Mouse (Mus musculus): Measurements from ENCODE around the gene Epop.

Gene Epop

DNA sequence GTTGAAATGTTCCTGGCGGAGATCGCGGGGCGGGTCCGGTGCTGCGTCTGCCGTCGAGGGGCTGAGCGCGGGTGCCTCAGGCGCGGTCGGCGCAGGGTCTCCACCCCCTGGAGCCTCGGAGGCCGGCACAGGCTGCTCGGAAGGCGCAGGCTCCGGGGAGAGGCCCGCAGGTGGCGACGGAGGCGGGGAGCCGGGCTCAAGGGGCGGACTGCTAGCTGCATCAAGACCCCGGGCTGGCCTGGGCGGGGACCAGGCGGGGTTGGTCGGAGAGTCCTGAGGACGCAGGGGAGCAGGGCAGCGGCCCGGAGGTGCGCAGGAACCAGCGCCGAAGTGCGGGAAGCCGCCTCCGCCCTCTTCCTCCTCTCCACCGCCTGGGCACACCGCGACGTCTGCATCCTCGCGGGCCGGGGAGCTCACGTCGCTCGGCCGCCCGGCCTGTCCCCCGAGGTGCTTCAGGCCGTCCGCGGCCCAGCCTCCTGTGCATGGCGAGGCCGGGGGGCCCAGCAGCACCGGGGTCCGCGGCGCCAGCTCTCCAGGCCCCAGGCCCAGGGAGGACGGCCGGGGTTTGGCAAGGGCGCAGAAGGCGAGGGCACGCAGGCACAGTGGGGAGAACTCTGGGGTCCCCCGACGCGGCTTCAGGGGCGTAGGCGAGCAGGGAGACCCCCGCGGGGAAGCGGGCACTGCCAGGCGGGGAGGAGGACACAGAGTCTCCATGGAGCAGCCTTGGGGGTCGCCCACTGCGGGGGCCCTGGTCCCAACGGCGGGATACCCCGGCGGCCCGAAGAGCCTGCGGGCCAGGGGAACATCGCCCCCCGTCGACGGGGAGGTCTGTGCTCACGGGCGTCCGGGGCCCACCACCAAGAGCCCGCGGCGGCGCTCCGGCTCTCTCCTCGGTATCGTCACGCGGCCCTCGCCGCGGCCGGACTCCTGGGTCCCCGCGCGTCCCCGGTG lies 659 bp downstream of the Epop start:
- DNase-seq (ENCODE audit: low read depth) = peak; percentile 56

DNA sequence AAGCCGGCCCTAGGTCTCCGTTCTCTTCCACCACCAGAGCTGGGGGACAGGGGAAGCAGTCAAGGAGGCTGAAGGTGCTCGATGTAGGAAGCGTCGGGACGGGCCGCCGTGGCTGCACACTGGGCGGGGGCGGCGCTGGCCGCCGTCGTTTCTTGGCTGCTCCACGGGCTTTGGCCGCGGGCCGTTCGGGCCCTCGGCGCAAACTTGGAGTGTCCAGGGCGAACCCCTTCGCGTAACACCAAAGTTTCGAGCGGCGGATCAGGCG lies 1.3 kb downstream of the Epop start:
- DNase-seq (ENCODE audit: low read depth) = no peak

DNA sequence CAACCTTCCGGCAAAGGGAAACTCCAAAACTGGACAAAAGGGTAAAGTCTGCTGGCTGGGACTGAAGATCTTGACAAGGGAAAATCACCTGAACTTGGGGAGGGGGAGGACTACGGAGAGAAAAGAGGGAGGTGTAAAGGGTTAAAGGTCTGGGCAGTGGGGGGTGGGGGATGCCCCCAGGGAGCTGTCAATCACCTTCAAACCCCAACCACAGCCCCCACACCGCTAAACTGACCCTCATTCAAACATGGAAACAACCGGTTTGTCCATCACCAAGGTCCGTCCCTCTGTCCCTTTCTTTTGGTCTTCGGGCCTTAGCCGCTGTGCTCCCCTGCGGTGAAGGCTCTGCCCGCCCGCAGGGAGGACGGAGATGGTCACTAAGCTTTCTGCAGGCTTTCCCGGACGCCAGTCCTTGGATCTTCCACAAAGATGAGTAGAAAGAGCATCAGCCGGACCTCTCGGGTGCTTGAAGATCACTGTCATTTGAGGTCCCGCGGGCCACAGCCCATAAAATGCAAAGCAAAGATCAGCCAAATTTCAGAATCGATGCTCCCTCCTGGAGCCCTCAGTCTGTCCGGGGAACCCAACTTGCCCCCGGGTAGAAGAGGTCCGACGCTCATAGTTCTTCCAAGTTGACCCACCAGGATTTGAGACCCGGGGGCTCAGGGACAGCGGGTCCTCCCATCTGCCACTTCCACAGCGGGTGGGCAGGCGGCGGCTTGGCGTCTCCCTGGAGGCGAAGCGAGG lies 1.8 kb downstream of the Epop start:
- DNase-seq (ENCODE audit: low read depth) = no peak

DNA sequence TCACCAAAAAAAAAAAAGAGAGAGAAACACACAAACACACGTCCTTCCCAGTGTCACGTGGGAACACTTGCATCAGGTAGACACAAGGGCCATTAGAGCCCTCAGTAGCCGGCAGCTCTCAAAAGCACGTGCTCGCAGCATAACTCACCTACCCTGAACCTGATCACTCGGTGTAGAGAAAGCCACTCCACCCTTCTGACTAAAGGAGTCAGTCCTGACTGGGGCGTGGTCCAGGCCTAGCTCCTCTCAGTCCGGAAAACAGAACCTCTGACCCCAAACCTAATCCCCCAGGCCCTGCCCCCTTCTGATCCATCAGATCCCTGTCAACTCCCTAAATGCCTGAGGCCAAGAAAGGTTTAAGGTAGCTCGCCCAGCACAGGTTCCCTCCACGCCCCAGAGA lies 2.7 kb downstream of the Epop start:
- no peak for DNase-seq (ENCODE audit: low read depth)

DNA sequence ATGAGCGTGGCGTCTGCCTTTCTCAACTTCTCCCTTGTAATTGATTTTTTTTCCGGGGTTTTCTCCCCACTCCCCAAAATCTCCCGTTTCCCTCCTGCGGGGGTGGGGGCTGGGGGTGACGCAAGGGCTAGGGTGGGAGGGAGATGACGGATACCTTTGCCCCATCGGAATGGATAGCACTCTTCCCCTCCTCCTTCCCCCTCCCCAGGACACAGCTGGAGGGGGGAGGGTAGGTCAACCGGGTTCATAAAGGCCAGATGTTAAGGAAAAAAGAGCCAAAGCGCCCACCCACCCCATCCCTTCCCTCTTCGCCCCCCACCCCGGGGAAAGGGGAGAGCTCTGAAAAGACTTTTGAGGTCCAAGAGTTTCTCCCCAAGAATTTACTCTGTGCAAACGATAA lies 3.1 kb downstream of the Epop start:
- no peak for DNase-seq (ENCODE audit: low read depth)

DNA sequence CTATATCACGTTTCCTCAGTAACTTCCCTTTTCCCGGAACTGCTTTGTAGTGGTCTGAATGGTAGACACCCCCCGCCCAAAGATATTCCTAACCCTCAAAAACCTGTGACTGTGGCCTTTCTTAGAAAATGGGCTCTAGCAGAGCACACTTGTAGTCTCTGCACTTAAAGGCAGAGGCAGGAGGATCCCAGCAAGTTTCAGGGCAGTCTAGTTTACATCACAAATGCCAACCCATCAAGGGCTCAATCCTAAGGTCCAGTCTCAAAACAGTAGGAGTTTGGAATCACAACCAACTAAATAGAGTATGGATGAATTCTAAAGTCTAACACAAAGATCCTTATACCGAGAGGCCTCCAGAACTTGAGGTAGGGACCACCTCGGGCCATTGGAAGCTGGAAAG lies 4.0 kb downstream of the Epop start:
- no peak for DNase-seq (ENCODE audit: low read depth)

DNA sequence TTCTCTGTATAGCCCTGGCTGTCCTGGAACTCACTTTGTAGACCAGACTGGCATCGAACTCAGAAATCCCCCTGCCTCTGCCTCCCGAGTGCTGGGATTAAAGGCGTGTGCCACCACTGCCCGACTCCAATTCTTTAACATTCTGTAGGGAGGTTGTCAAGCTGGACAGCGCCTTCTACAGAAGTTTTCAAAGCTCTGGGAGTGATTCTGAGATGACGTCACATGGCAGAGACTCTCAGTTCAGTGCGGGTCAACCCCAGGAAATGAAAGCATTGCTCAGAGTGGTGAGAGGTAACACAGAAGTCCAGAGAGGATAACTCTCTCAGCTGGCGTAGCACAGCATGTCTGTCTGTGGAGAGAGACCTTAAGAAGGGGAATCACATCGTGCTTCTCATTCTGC lies 6.3 kb downstream of the Epop start:
- no peak for DNase-seq (ENCODE audit: low read depth)

DNA sequence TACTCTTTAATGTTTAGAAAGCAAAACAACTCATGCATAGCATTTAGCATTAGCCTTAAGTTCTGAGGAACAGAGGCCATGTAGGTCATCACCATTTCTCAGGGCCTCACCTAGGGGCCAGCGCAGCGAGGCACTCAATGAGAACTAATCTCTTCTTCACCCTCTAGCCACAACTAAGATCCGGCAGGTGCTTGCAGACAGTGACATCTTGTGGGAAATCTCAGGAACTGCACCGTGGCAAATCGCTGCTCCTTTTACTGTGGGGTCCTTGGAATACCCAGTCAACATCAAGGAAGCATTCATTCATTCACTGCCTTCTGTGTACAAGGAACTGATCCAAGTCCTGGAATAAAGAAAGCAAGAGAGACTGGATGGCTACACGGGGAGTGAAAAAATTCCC lies 7.1 kb downstream of the Epop start:
- DNase-seq (ENCODE audit: low read depth) = peak; percentile 82

DNA sequence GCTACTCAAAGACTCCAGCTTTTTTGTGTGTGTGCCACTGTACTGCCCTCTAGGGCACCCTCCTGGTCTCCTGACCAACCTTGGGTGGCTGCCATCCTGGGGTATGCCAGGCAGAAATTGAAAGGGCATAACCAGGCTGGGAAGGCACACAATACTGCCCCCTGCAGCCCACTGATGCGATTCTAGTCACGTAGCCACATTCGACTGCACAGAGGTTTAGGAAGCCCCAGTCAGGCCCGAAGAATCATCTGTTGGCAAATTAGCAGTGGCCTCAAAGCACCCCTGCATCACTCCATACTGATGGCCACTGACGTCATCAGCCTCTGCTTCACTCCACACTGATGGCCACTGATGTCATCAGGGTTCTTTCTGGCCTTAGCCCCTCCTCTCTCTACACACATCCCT lies 10.1 kb downstream of the Epop start:
- DNase-seq (ENCODE audit: low read depth) = no peak

DNA sequence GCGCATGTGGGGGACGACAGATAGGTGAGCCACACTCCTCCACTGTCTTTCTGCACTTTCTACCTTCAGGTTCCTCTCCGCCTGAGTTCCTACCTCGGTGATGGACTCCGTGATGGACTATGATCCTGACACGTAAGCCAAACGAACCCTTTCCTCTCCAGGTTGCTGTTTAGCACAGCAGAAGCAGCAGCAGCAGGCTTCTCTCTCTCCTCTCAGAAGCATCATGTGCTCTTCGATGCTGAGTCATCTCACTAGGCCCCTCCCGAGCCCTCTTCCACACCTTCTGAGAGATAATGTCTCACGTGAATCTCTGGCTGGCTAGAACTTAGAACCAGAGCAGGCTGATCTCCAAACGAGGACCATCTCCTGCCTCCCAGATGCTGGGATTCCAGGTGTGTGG lies 11.1 kb downstream of the Epop start:
- DNase-seq (ENCODE audit: low read depth) = no peak

DNA sequence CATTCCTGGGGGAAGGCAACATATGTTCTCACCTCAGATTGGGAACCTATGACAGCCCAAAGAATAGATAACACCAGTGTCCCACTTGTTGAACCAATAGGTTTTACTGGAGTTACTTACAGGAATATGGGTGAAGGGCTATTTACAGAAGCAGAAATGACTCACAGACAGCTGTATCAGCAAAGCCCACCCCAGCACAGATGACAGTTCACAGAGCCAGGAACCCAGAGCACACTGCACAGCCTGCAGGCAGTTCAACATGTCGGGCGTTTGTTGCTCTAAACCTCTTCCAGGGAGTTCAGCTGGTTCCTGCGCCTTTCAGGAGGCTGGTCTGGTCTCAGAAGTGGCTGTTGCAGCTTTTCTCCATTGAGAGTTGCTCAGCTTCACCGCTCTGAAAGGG lies 14.2 kb downstream of the Epop start:
- no peak for DNase-seq (ENCODE audit: low read depth)

DNA sequence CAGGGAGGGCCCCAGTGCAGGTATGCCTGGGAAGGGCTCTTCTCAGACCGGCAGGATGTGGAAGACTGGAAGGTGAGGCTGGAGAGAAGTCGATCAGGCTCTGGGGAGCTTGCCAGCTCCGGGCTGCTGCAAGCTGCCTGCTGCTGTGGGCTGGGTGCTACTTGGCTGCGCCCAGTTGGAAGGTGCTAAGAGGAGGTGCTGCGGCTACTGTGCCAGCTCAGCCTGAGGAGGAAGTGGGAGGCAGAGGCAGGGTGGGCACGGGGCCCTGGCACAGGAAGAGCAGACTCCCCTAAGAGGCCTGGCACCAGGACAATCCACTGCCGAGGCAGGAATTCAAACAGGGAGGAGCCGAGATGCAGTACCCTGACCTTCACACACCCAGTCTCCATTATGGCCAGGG lies 18.4 kb downstream of the Epop start:
- no peak for DNase-seq (ENCODE audit: low read depth)

DNA sequence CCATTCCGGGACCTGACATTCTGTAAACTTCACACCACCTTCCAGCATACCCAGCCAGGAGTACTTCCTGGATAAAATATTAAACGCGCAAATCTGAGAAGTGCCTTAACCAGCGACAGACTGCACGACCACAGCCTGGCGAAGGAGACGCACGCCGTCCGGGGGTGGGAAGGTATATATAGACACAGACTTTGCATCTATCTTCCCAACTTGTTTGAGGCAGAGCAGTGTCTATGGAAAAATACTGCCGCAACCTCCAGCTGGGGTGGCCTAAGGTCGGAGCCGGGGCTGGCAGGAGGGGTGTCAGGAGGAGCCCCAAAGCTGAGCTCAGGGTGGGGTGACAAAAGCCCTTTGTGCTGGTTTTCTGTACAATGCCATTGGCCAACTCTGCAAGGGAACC lies 19.8 kb downstream of the Epop start:
- DNase-seq (ENCODE audit: low read depth) = no peak

DNA sequence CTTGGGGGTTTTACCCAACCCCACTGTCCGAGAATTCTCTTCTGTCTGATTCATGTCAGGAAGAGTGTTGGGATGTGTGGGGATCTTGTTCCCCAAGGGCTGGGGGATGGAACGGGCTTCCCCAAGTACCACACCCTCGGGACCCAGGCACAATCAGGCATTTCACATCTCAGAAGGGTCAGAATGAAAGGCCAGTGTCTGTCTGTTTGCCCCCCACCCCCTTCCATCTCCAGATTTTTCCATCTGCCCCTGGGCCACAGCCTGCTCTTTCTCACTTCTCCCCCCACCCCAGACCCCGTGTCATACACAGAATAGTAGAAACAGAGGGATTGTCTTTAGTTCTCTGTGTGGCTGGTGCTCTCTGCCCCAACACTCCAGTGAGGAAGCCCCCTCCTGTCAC lies 20.6 kb downstream of the Epop start:
- DNase-seq (ENCODE audit: low read depth) = no peak

DNA sequence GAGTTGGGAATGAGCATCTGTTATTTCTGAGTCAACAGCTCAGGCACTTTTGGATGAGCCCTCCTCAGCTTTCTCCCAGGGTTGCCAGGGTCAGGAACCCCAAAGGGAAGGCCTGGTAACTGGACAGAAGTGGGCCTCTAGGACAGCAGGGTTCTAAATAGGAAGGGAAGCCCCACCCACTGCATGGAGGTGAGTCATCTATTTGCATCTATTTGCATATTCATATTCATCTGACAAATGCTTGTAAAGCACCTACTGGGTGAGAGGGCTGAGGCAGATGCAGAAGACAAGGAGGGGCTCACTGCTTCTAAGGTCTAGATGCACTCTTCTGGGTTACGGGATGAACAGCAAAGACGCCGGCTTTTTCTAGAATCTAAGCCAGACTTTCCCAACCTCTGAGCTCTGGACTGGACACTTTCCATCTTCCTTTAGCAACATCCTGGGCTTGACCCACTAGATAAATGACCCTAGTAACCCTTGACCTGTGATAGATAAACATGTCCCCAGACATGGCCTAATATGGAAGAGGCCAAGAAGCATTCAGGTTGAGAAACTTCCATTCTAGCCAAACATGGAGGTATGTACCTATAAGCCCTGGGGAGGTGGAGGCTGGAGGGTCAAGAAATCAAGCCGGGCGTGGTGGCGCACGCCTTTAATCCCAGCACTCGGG lies 22.3 kb downstream of the Epop start:
- no peak for DNase-seq (ENCODE audit: low read depth)

DNA sequence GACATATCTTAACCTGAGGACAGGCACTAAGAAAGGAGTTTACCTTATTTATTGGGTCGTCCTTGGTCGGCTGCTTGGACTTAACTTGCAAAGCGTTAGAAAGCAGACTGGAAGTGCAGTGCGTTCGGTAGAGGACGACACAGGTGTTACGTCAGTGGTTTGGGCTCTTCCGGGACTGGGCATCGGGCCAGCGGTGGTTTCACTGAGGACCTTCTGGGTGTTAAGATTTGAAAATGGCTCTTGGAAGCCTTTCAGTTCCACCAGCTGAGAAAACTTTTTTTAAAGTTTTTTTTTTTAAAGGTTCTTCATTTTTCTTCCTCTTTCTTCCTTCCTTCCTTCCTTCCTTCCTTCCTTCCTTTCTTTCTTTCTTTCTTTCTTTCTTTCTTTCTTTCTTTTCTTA lies 25.6 kb downstream of the Epop start:
- DNase-seq (ENCODE audit: low read depth) = no peak

DNA sequence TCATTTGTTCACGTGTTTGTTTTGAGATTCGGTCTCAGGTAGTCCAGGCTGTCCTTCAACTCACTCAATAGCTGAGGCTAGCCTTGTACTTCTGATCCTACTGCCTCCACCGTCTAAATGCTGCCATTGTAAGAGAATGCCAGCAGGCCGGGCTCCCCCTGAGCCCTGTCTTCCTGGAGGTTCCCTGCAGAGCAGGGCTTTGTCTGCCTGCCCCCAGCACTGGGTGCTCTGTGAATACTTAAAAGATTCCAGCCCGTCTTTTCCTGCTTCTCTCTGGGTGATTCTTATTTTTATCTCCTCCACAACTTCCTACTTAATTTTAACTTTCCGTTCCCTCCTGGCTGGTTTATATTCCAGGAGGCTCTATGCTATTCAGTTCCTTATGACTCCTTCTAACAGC lies 27.3 kb downstream of the Epop start:
- DNase-seq (ENCODE audit: low read depth) = no peak

DNA sequence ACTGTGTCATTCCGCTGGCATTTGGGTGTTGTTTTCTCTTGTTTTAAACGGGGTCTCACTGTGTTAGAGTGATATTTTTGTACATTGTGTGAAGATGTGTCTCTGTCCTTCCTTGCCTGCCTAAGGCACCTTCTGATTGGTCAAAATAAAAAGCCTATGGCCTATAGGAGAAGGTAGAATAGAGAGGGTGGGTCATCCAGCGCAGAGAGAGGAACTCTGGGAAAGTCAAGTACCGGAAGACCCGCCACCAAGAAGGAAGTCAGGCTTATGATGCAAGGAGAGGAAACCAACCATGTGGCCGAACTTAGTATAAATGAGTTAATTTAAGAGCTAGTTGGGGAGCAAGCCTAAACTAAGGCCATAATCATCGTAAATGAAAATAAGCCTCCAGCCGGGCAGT lies 30.4 kb downstream of the Epop start:
- no peak for DNase-seq (ENCODE audit: low read depth)

DNA sequence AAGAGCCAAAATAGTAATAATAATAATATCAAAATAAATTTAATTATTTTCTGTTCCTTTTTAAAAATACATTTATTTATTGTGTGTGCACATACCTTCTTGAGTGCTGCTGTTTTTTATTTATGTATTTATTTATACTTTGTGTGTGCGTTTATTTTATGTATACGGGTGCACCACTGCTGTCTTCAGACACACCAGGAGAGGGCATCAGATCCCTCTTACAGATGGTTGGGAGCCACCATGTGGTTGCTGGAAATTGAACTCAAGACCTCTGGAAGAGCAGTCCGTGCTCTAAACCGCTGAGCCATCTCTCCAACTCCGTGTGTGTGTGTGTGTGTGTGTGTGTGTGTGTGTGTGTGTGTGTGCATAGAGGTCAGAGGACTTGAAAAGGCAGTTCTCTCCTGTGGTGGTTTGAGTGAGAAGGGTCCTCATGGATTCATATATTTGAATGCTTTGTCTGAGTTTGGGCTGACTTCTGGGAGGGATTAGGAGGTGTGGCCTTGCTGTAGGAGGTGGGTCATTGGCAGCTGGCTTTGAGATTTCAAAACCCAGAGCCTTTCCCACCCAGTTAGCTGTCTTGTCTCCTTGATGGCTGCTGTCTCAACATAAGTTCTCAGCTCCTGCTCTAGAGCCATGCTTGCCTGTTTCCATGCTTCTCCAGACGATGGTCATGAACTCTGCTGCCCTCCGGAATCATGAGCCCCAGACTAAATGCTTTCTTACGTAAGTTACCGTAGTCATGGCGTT lies 31.4 kb downstream of the Epop start:
- DNase-seq (ENCODE audit: low read depth) = no peak

DNA sequence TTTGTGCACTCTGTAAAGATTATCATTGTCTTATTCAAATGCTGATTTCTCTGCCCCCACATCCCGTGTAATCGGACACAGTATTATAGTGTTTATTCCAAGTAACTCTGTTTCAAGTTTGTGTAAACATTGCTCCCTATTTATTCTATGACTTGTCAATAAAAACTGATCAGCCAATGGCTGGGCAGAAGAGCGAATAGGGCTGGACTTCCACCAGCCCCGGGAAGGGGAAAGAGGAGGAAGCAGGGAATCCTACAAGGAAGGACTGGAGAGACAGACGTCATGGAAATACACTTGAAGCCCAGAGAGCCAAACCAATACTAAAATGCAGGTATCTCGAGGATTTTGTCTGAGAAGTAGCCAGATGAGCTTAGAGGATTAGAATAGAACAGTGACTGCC lies 35.4 kb downstream of the Epop start:
- DNase-seq (ENCODE audit: low read depth) = no peak

DNA sequence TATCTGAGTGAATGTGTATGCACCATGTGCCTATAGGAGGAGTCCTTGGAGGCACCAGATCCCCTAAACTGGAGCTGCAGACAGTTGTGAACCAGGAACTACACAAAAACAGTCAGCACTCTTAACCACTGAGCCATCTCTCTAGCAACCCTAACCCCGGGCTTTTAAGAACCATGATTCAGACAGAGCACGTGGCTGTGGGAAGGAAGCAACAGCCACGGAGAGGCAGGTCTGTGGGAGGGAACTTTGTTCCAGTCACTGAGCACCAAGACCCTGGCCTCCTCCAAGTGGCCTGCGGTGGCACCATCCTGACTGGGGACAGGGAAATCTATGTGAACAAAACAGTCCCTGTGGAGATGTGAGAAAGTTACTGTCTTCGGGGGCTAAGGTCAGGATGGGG lies 37.6 kb downstream of the Epop start:
- DNase-seq (ENCODE audit: low read depth) = no peak

DNA sequence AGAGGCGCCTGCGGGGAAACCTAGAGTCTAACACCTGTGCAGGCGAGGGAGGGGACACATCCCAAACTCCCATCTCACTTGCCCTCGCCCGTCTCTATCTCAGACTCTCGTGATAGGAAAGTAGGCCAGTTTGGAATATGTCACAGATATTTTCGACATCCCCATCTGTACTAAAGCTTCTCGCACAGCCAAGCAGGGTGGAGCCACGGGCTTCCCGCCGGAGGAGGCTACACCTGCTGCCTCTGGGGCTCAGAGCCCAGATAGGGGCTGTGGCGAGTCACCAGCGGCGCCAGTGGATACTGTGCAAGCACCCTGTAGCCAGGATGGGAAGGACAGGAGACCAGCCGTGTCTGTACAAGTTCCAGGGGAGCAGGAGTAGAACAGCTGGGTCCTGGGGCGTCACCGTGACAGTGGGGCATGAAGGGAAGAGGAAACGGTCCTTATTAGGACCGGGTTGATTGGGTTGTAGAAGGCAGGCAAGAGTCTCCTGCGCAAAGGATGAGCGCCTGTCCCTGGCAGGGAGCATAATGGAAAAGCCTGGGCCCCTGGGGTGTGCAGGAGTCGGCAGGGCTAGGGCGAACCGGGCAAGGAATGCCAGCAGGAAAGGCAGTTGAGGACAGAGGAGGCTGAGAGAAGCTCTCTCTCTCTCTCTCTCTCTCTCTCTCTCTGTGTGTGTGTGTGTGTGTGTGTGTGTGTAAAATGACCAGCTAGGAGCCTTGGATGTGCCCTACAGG lies 39.1 kb downstream of the Epop start:
- no peak for DNase-seq (ENCODE audit: low read depth)
